Mouse (Mus musculus): ENCODE results near the gene Adgrg3.

Adgrg3 gene

GRCm38 (mm10) chr8:95080381-95081341 lies 63.2 kb downstream of the Adgrg3 start, which contains the start of gene Katnb1:
Gene Katnb1, plus strand, starts transcription at chr8:95081186.
- DNase-seq (ENCODE audit: low spot score in 2 of 2), result peak; percentile 98 to 99

GRCm38 (mm10) chr8:95081650-95082049 lies 64.2 kb downstream of the Adgrg3 start:
- DNase-seq (ENCODE audit: low spot score in 2 of 2), result no peak

- DNase-seq (ENCODE audit: low spot score in 2 of 2), result no peak
Measured at GRCm38 (mm10) chr8:95084261-95084660, 66.8 kb downstream of the Adgrg3 start.

GRCm38 (mm10) chr8:95084744-95085431 lies 67.4 kb downstream of the Adgrg3 start:
- DNase-seq (ENCODE audit: low spot score in 2 of 2), result no peak

GRCm38 (mm10) chr8:95085432-95086141 lies 68.1 kb downstream of the Adgrg3 start:
- no peak for DNase-seq (ENCODE audit: low spot score in 2 of 2)

- no peak for DNase-seq (ENCODE audit: low spot score in 2 of 2)
Measured at GRCm38 (mm10) chr8:95093574-95093973, 76.1 kb downstream of the Adgrg3 start.

Data from frontal cortex, postnatal 36 days (tissue).